Mouse (Mus musculus) heart, adult 11 months (tissue): ENCODE results near the gene Fgf14.
A peak's percentile ranks its signal among the peaks of the same experiment; 100 is the strongest.
"Not testable (repeated sequence)": the region's sequence is repeated elsewhere in the genome, so short reads cannot be mapped to it uniquely, and the experiment has no call there.

Experiments
- DNase-seq: peaks from one replicate; pipeline ENCODE4 v3.0.0; 2022

Fgf14 gene

DNA sequence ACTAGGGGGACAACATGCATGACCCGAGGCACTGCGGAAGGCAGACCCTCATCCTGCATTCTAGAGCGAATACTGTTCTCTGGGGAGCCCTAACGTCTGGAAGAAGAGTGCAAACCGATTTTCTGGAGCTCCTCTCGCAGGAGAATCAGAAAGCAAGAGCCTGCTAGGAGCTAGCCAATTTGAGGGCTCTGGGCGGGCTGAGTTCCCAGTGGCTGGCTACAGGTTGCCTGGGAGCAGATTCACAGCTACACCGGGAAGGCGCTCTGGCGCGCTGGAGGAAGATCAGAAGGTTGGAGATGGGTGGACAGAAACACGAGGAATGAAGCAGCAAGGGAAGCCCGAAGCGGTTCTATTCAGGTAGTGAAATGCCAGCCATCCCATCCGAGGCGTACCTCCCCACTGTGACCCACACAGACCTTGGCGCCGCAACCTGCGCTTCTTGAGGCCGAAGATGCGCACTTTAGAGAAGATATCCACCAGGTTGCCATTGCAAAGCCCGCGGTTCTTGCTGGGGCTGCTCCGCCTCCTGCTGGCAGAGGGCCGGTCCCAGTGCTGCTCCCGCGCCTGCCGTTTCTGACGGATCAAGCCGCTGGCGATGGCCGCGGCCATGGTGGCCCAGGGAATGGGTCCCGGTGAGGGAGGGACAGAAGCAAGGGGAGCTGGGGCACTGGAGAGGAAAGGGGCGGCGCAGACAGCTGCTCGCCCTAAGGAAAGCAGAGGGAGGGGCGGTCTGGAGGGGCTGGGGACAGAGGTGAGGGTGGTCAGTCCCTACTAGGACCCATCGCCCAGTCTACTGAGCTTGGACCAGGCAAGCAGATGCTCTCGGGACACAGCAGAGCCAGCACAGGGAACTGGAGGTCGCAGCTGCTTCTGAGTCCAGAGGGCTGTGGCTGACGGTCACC, 484.8 kb downstream of the Fgf14 start:
- DNase-seq: peak; percentile 75

GRCm38 (mm10) chr14:124180265-124180664, 496.7 kb downstream of the Fgf14 start:
- no peak for DNase-seq

- DNase-seq: no peak
Observed at GRCm38 (mm10) chr14:124174111-124174510, 502.8 kb downstream of the Fgf14 start.

GRCm38 (mm10) chr14:124163618-124164185, 513.2 kb downstream of the Fgf14 start:
- no peak for DNase-seq

GRCm38 (mm10) chr14:124147378-124147777, 529.5 kb downstream of the Fgf14 start:
- no peak for DNase-seq

DNA sequence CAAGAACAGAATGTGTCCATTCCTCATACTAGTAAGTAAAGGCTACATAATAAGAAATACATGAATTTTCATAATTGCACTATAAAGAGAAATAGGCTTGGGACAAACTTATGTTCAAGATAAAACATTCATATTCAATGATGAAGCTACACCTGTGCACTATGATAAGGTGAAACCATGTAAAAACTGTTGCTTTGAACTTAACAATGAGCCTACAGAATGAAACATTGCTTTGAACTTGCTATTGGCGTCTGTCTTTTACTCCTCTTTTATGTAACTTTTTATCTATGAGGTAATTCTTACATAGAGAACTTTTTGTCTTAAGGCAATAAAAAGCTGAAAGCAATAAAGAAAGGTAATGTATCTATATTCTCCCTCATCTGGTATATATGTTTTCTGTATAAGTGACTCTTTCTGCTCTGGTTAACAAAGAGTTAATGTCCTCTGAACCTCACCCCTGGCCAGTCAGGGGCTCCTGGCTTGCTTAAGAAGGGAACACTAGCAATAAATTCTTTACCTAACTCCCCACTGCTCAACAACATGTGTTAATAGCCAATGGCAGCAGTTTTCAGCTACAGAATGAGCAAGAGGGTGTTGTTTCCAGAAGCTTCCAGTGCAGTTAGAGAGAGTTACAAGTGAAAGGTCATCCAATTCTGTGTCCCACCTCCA, 569.6 kb downstream of the Fgf14 start:
- no peak for DNase-seq

DNA sequence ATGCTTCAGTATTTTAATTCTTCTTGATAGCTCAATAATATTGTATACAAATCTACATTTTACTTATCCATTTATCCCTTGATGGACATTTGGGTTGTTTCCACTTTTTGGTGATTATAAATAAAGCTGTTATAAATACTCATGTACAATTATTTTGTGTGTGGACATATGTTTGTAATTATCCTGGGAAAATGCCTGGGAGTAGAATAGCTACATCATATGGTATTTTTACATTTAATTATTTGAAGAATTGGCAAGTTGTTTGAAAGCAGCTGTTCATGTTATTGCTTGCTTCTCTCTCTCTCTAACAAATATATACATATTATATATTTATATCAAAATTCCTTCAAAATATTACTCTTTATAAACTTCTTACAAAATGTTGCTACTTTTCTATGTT, 593.8 kb downstream of the Fgf14 start:
- DNase-seq: no peak

- DNase-seq: no peak
Observed at GRCm38 (mm10) chr14:124044016-124044415, 632.9 kb downstream of the Fgf14 start.

DNA sequence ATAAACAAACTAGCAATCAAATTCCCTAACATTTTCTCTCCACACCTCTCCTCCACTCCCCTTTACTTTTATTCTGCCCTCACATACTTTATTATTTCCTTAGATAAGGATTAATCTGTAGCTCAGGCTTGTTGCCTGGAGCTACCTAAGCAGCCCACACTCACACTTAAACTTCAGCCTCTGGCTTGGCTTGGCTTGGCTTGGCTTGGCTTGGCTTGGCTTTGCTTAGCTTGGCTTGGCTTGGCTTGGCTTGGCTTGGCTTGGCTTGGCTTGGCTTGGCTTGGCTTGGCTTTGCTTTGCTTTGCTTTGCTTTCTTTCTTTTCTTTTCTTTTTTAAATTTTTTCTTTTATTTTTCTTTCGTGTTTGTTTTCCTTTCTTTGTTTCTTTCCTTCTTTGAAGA, 636.3 kb downstream of the Fgf14 start:
- no peak for DNase-seq

DNA sequence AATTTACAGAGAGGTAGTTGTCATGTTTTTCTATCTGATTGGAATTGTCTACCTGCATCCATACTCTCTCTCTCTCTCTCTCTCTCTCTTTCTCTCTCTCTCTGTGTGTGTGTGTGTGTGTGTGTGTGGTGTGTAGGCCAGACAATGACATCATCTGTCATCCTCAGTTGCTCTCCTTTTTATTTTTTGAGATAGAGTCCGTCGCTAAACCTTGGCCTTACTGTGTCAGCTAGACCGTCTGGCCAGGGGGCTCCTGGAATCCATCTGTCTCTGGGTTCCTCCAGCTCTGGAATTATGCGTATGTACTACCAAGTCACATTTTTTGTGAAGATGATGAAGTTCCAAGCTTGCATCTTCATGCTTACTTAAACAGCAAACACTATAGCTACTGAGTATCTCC, 639.5 kb downstream of the Fgf14 start:
- DNase-seq: no peak

- no peak for DNase-seq
Observed at GRCm38 (mm10) chr14:124036575-124037205, 640.2 kb downstream of the Fgf14 start.

- not testable (repeated sequence) for DNase-seq
Observed at GRCm38 (mm10) chr14:124033302-124033701, 643.6 kb downstream of the Fgf14 start.

DNA sequence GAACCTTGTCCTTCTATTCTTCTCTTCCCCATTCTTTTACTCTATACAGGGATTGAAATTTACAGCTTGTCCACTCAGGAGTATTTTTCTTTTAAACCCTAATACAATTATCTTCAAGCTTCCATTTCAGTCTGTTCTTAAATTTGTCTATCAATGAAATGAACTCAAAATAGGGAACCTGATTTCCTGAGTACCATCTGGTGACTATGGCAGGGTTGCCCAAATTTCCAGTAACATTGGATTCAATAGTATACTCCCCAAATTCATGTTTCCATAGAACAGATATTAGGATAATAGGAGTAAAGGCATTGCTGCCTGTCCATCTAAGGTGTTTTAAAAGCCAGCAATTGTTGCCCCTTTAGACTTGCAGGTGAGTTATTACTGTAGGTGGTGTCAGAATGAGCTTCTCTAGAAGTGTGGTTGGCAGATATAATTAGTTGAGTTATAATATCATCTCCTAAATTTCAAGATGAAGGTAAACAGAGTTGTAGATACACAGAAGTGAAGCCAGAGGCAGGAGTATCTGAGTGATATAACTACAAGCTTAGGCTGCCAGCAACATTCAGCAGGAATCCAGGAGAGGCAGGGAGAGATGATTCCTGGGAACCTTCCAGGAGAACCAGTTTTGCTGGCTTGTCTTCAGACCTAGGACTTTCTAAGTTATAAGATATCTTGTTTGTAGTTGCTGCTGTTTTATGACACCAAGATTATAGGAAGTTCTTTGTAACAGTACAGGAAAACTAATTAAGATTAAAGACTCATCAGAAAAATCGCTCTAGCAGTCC, 648.8 kb downstream of the Fgf14 start:
- no peak for DNase-seq

DNA sequence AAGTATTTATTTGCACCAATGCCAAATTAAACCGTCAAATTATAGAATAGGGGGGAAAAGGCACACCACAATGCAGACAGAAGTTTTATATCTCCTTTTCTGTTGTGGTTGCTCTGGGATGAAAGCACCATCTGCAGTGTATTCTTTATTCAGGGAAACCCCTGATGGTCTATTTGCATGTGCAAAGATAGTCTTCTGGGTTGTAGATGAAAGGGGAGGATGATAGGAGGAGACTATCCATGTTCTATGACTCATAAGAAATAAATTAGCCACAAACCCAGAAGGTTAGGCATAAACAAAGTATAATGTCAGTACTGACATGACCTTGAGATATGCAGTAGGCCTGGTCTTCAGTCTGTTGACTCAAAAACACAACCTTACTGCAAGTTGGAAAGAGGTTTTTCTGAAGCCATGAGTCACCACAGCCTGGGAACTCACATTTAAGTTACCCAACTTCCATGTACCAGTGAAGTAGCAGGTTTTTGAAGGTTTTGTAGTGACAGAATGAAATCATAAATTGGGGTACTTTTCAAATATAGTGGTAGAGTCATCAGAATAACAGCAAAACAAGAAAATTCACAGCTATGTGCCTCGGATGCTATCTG, 686.2 kb downstream of the Fgf14 start:
- no peak for DNase-seq

- DNase-seq: no peak
Observed at GRCm38 (mm10) chr14:123967996-123968395, 708.9 kb downstream of the Fgf14 start.

DNA sequence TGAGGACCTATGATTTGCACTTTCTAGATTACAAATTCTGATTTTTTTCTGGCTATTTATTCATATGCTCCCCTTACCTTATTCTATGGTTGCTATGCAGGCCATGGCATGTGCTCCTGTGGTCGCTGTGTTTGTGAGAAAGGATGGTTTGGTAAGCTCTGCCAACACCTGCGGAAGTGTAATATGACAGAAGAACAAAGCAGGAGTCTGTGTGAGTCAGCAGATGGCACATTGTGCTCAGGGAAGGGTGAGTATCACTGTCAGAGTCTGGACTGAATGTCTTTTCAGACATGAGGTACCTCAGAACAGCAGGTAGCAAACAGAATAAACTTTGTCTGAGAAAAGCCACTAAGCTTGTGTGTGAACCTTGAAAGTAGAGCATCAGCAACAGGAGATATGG, 710.4 kb downstream of the Fgf14 start:
- DNase-seq: no peak
